ENCODE assay signal across 9 mouse cellular contexts in the genomic region with DNA sequence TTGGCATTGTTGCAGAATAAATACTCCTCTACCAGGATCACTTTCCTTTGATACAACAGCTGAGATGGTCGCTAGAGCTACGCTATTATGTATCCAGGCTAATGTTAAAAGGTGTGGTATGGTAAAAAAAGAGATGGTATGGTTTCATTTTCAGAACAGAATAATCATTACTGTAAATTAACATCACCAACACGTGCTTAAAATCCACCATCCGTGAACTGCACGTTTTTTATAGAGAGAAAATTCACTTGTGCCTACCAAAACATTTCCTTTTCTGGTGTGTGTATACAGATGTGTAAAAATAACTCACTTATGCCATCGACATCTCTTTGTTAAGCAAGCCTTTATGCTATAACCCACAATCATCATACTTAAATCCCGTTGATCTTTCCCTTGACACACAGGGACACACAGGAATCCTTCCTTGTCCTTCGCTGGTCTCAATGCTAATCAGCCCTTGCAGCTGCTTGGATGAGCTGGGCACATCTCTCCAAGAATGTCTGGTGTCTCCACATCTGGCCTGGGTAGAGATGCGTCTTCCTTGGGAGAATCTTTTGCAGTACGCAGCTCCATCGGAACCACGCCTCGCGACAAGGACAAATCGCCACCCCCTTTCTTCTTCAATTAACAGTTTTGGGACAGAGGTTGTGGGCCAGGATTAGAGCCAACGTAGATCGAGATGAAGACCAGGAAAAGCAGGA.
A peak's percentile ranks its signal among the peaks of the same experiment; 100 is the strongest.
DNase-seq lines count a peak whose midpoint lies in the region; ATAC-seq and TF ChIP-seq lines count a peak whose summit lies in the region.
"Had no signal": no experiment of that assay in that cellular context is flagged by ENCODE, and none has a peak within 500 bp of the region (broad histone marks: within the 10 kb centered on the region; RNA-seq: fewer than 3 reads in every experiment).

No protein-coding gene starts in this region.

- WGBS in kidney, embryonic 16.5 days: 8% methylated on average over 17 of the region's 17 CpGs
- WGBS in embryonic facial prominence, embryonic 13.5 days: 12% methylated on average over 17 of the region's 17 CpGs
- WGBS in hindbrain, postnatal 0 days: 10% methylated on average over 17 of the region's 17 CpGs
- 8% methylated on average over 17 of the region's 17 CpGs for WGBS in midbrain, postnatal 0 days

- peak; percentile 8; the same call in 1 of the 2 replicates for ATAC-seq in kidney, embryonic 16.5 days (ENCODE audit: low FRiP score, low TSS enrichment)
- no peak for ATAC-seq in embryonic facial prominence, embryonic 13.5 days (ENCODE audit: insufficient number of reproducible peaks, insufficient read depth, low FRiP score, low TSS enrichment, low read depth)
- ATAC-seq in hindbrain, postnatal 0 days: peak; percentile 65
- ATAC-seq in midbrain, postnatal 0 days (ENCODE audit: low FRiP score): peak; percentile 60

- H3K4me1 ChIP-seq in kidney, embryonic 16.5 days (ENCODE audit: insufficient read depth, low read length): peaks cover 22% of the 10 kb centered on the region
- peaks cover 26% of the 10 kb centered on the region for H3K4me1 ChIP-seq in embryonic facial prominence, embryonic 13.5 days
- peaks cover 6% of the 10 kb centered on the region for H3K4me1 ChIP-seq in hindbrain, postnatal 0 days (ENCODE audit: insufficient read depth, low read length)
- 0 out of 2 replicates have a peak, but pooled peaks cover 3% of the 10 kb centered on the region for H3K4me1 ChIP-seq in midbrain, postnatal 0 days (ENCODE audit: insufficient read depth, low read length)

- H3K9ac ChIP-seq in kidney, embryonic 16.5 days (replicated peaks; ENCODE audit: low read length): peak overlapping the region; percentile 47
- H3K9ac ChIP-seq in embryonic facial prominence, embryonic 13.5 days: peak overlapping the region; percentile 63
- peak overlapping the region; percentile 57 for H3K9ac ChIP-seq in hindbrain, postnatal 0 days (replicated peaks; ENCODE audit: low read length)
- H3K9ac ChIP-seq in midbrain, postnatal 0 days (replicated peaks; ENCODE audit: low read length, poor library complexity, severe bottlenecking): peak overlapping the region; percentile 62

- no peak overlapping the region for H3K27ac ChIP-seq in kidney, embryonic 16.5 days (ENCODE audit: low read length)
- no peak overlapping the region for H3K27ac ChIP-seq in embryonic facial prominence, embryonic 13.5 days
- H3K27ac ChIP-seq in hindbrain, postnatal 0 days: peak overlapping the region; percentile 82
- peak overlapping the region; percentile 87 for H3K27ac ChIP-seq in midbrain, postnatal 0 days (ENCODE audit: low read depth, low read length)

- TF ChIP-seq CTCF in hindbrain, postnatal 0 days (IDR thresholded peaks at IDR 0.05; ENCODE audit: low read depth): no peak
- no peak for TF ChIP-seq CTCF in midbrain, postnatal 0 days (IDR thresholded peaks at IDR 0.05)

- no peaks in the 10 kb centered on the region for H3K9me3 ChIP-seq in kidney, embryonic 16.5 days (ENCODE audit: low read length)
- no peaks in the 10 kb centered on the region for H3K9me3 ChIP-seq in embryonic facial prominence, embryonic 13.5 days
- no peaks in the 10 kb centered on the region for H3K9me3 ChIP-seq in hindbrain, postnatal 0 days (ENCODE audit: low read length)
- H3K9me3 ChIP-seq in midbrain, postnatal 0 days (ENCODE audit: low read length): no peaks in the 10 kb centered on the region

- H3K27me3 ChIP-seq in kidney, embryonic 16.5 days (ENCODE audit: insufficient read depth, low read length): peaks cover 62% of the 10 kb centered on the region
- peaks cover 79% of the 10 kb centered on the region for H3K27me3 ChIP-seq in embryonic facial prominence, embryonic 13.5 days
- peaks cover 4% of the 10 kb centered on the region; the same call in 1 of the 2 replicates for H3K27me3 ChIP-seq in hindbrain, postnatal 0 days (ENCODE audit: insufficient read depth, low read length)
- H3K27me3 ChIP-seq in midbrain, postnatal 0 days (ENCODE audit: insufficient read depth, low read length): no peaks in the 10 kb centered on the region; the same call in 1 of the 2 replicates

- H3K4me2 ChIP-seq in kidney, embryonic 16.5 days (replicated peaks; ENCODE audit: low read depth, low read length): peak overlapping the region; percentile 84
- H3K4me2 ChIP-seq in embryonic facial prominence, embryonic 13.5 days: peak overlapping the region; percentile 74
- peak overlapping the region; percentile 78 for H3K4me2 ChIP-seq in hindbrain, postnatal 0 days (ENCODE audit: low read depth, low read length)
- peak overlapping the region; percentile 57 for H3K4me2 ChIP-seq in midbrain, postnatal 0 days (ENCODE audit: low read depth, low read length, poor library complexity, severe bottlenecking)

- peak overlapping the region; percentile 53 for H3K4me3 ChIP-seq in kidney, embryonic 16.5 days (ENCODE audit: low read length)
- peak overlapping the region; percentile 46 for H3K4me3 ChIP-seq in embryonic facial prominence, embryonic 13.5 days
- peak overlapping the region; percentile 49 for H3K4me3 ChIP-seq in hindbrain, postnatal 0 days (ENCODE audit: low read length)
- peak overlapping the region; percentile 44 for H3K4me3 ChIP-seq in midbrain, postnatal 0 days (ENCODE audit: low read depth, low read length)

- no peak for DNase-seq in kidney, postnatal 25 days
- DNase-seq in hindbrain, postnatal 0 days (ENCODE audit: low spot score): no peak
- no peak for DNase-seq in midbrain, postnatal 0 days (ENCODE audit: low spot score)
- no peak for DNase-seq in layer of hippocampus, adult 9-10 months (ENCODE audit: low spot score)
- DNase-seq in ovary, postnatal 10 days (ENCODE audit: low spot score): no peak
- no peak for DNase-seq in spleen, adult 12 weeks (ENCODE audit: low spot score)
- DNase-seq: kidney, adult 11 months had no signal

- no peaks in the 10 kb centered on the region for H3K36me3 ChIP-seq in kidney, embryonic 16.5 days (ENCODE audit: insufficient read depth, low read length)
- no peaks in the 10 kb centered on the region for H3K36me3 ChIP-seq in embryonic facial prominence, embryonic 13.5 days
- H3K36me3 ChIP-seq in hindbrain, postnatal 0 days (ENCODE audit: insufficient read depth, low read length): no peaks in the 10 kb centered on the region
- no peaks in the 10 kb centered on the region for H3K36me3 ChIP-seq in midbrain, postnatal 0 days (ENCODE audit: insufficient read depth, low read length)

Comparison
In these comparisons a context has a peak if more than half of its experiments do, and no peak if none do; other contexts are left out.
1. H3K27ac ChIP-seq: peak in hindbrain, postnatal 0 days (single experiment) and midbrain, postnatal 0 days (single experiment); none in kidney, embryonic 16.5 days (single experiment) and embryonic facial prominence, embryonic 13.5 days (single experiment).
2. Peak in every context shown above with its lines, with median percentiles within 50 percentile points of each other: H3K4me2 ChIP-seq, H3K4me3 ChIP-seq and H3K9ac ChIP-seq.